Mouse (Mus musculus) ES-E14 (cell line): ENCODE results near the gene Mt2.

Experiments used
- CHD2 ChIP-seq: IDR thresholded peaks from 2 replicates; pipeline ENCODE4 v1.6.1; 2014; ENCODE audit warnings: mild to moderate bottlenecking, low read depth, low read length, inconsistent platforms
- HCFC1 ChIP-seq: IDR thresholded peaks from 2 replicates; pipeline ENCODE4 v1.6.1; 2012; ENCODE audit warnings: low read length, inconsistent platforms, borderline replicate concordance; ENCODE audit not compliant: insufficient read depth
- MAFK ChIP-seq: IDR thresholded peaks from 2 replicates; pipeline ENCODE4 v1.6.1; 2014; ENCODE audit warnings: mild to moderate bottlenecking, low read depth, low read length, inconsistent platforms; ENCODE audit not compliant: insufficient read depth

- TF ChIP-seq HCFC1 (no peak), MAFK (no peak), CHD2 (no peak)
Measured at GRCm38 (mm10) chr8:94156092-94156491, 16.4 kb upstream of the Mt2 start.
